Mouse (Mus musculus) T-helper 17 cell (primary cell): ENCODE measurements at regions not wholly inside any gene's neighbourhood (a gene's known extent, or its start where the extent isn't known, plus 50 kb on each side); places are given as distances from the start of the nearest gene placed in this dataset.

Source experiments
- in situ Hi-C, 2 experiments: fragments of 300-600 bp; cut with MboI, MseI; formaldehyde crosslinking; loops; 1 replicate in 1 of 2; 2 replicates in 1 of 2; pipeline ENCODE4 v1.15.1; 2025; ENCODE audit warnings: high pct_unique_total_duplicates in 2 of 2

- in situ Hi-C loops, result no loop called here
These were observed 78.0 kb upstream of the Gm11232 start for GRCm38 (mm10) chr4:71835737-71836136.

- in situ Hi-C loops, result no loop called here
These were observed 53.7 kb upstream of the Gm11232 start for GRCm38 (mm10) chr4:71811444-71811843.

GRCm38 (mm10) chr4:71808271-71808670 lies 50.5 kb upstream of the Gm11232 start:
- in situ Hi-C loops, result no loop called here
